In genomic region chr7:39545134-39545533, GRCm38 (mm10) we compare ENCODE assay signal across 8 mouse cellular contexts. TPM values are rescaled to one million over a fixed set of nuclear protein-coding genes. Genes with fewer than 3 reads are reported as not detected.
A peak's percentile ranks its signal among the peaks of the same experiment; 100 is the strongest.
DNase-seq lines count a peak whose midpoint lies in the region; ATAC-seq and TF ChIP-seq lines count a peak whose summit lies in the region.

No protein-coding gene starts in this region.

- DNase-seq in kidney, adult 8-10 months: no peak
- no peak for DNase-seq in hindbrain, embryonic 14.5 days (ENCODE audit: low spot score)
- no peak for DNase-seq in cerebellum, postnatal 25 days
- no peak for DNase-seq in cerebellum, postnatal 14 days
- no peak for DNase-seq in urinary bladder, postnatal 10 days (ENCODE audit: low spot score)

- no peaks in the 10 kb centered on the region for H3K4me1 ChIP-seq in kidney, embryonic 14.5 days (ENCODE audit: control insufficient read depth, insufficient read depth, low read length)
- no peaks in the 10 kb centered on the region for H3K4me1 ChIP-seq in cortical plate, adult 2 months (ENCODE audit: control insufficient read depth, insufficient read depth, low read length)
- peaks cover 11% of the 10 kb centered on the region; the same call in 1 of the 2 replicates for H3K4me1 ChIP-seq in hindbrain, embryonic 14.5 days (replicated peaks; ENCODE audit: control insufficient read depth, insufficient read depth, low read length)
- H3K4me1 ChIP-seq in midbrain, embryonic 13.5 days (replicated peaks): peaks cover 7% of the 10 kb centered on the region; the same call in 1 of the 2 replicates

- peak overlapping the region; percentile 68 for H3K9ac ChIP-seq in kidney, embryonic 14.5 days (ENCODE audit: low read depth, low read length)
- peak overlapping the region; percentile 68 for H3K9ac ChIP-seq in hindbrain, embryonic 14.5 days
- peak overlapping the region; percentile 80 for H3K9ac ChIP-seq in midbrain, embryonic 13.5 days (replicated peaks)

- peak overlapping the region; percentile 94 for H3K27ac ChIP-seq in kidney, embryonic 14.5 days (ENCODE audit: low read depth, low read length)
- H3K27ac ChIP-seq in cortical plate, adult 2 months (ENCODE audit: insufficient read depth, low read length): peak overlapping the region; percentile 86
- H3K27ac ChIP-seq in hindbrain, embryonic 14.5 days: peak overlapping the region; percentile 84
- peak overlapping the region; percentile 80; the same call in 1 of the 2 replicates for H3K27ac ChIP-seq in midbrain, embryonic 13.5 days

- peak overlapping the region; percentile 55 for H3K4me2 ChIP-seq in kidney, embryonic 14.5 days (replicated peaks; ENCODE audit: low read depth, low read length)
- H3K4me2 ChIP-seq in hindbrain, embryonic 14.5 days (replicated peaks): peak overlapping the region; percentile 72
- H3K4me2 ChIP-seq in midbrain, embryonic 13.5 days (replicated peaks): peak overlapping the region; percentile 75

- H3K36me3 ChIP-seq in kidney, embryonic 14.5 days (ENCODE audit: control insufficient read depth, insufficient read depth, low read length): no peaks in the 10 kb centered on the region
- H3K36me3 ChIP-seq in hindbrain, embryonic 14.5 days (replicated peaks; ENCODE audit: control insufficient read depth, insufficient read depth): no peaks in the 10 kb centered on the region
- H3K36me3 ChIP-seq in midbrain, embryonic 13.5 days: 0 out of 2 replicates have a peak, but pooled peaks cover 4% of the 10 kb centered on the region

- ATAC-seq in kidney, embryonic 14.5 days (ENCODE audit: low FRiP score, low TSS enrichment): no peak
- no peak for ATAC-seq in hindbrain, embryonic 14.5 days (ENCODE audit: low FRiP score)
- ATAC-seq in midbrain, embryonic 13.5 days: no peak

- H3K27me3 ChIP-seq in kidney, embryonic 14.5 days (ENCODE audit: control insufficient read depth, insufficient read depth, low read length): no peaks in the 10 kb centered on the region
- no peaks in the 10 kb centered on the region for H3K27me3 ChIP-seq in hindbrain, embryonic 14.5 days (ENCODE audit: control insufficient read depth, insufficient read depth, low read length)
- H3K27me3 ChIP-seq in midbrain, embryonic 13.5 days: no peaks in the 10 kb centered on the region

- WGBS in kidney, embryonic 14.5 days: 40% methylated on average over 10 of the region's 10 CpGs
- WGBS in hindbrain, embryonic 14.5 days: 45% methylated on average over 10 of the region's 10 CpGs
- WGBS in midbrain, embryonic 13.5 days: 52% methylated on average over 10 of the region's 10 CpGs

- TF ChIP-seq CTCF in cortical plate, adult 2 months (IDR thresholded peaks at IDR 0.05; ENCODE audit: extremely low read depth, insufficient read depth, low read length): no peak

- H3K9me3 ChIP-seq in kidney, embryonic 14.5 days (ENCODE audit: control insufficient read depth, low read length): no peaks in the 10 kb centered on the region
- H3K9me3 ChIP-seq in hindbrain, embryonic 14.5 days (ENCODE audit: control insufficient read depth, low read length): no peaks in the 10 kb centered on the region
- H3K9me3 ChIP-seq in midbrain, embryonic 13.5 days: no peaks in the 10 kb centered on the region

- TF ChIP-seq POLR2A in cortical plate, adult 2 months (IDR thresholded peaks at IDR 0.05; ENCODE audit: extremely low read depth, insufficient read depth, low read length): no peak

- peak overlapping the region; percentile 57 for H3K4me3 ChIP-seq in kidney, embryonic 14.5 days (ENCODE audit: low read length)
- H3K4me3 ChIP-seq in cortical plate, adult 2 months (ENCODE audit: insufficient read depth, low read length): peak overlapping the region; percentile 57
- H3K4me3 ChIP-seq in hindbrain, embryonic 14.5 days (replicated peaks; ENCODE audit: low read length): peak overlapping the region; percentile 42
- H3K4me3 ChIP-seq in midbrain, embryonic 13.5 days (replicated peaks): peak overlapping the region; percentile 53

RNA-seq across cellular contexts. Expression of gene Zfp619, which starts 27.6 kb away (rescaled TPM):
- 2.0 and 3.7 TPM in 2 replicates for polyA plus RNA-seq in kidney, embryonic 14.5 days (2014; fragmentation: Nextera tagmentation; extraction: Ambion mirVana)
- 2.0 and 2.1 TPM in 2 replicates for polyA plus RNA-seq in cortical plate, adult 2 months (2012; rRNA removed)
- polyA plus RNA-seq in hindbrain, embryonic 14.5 days (2014; fragmentation: Nextera tagmentation; extraction: Ambion mirVana): 3.4 and 4.7 TPM in 2 replicates
- polyA plus RNA-seq in midbrain, embryonic 13.5 days (2015; fragmentation: Nextera tagmentation; extraction: Ambion mirVana): 4.3 and 4.6 TPM in 2 replicates
